Mouse (Mus musculus): ENCODE data around the gene Sec61b. TPM values are rescaled to one million over a fixed set of nuclear protein-coding genes. Genes with fewer than 3 reads are reported as not detected.

The Sec61b gene
- total and polyA plus RNA-seq, 3 experiments, result 329 to 538 TPM; not detected in 1

DNA sequence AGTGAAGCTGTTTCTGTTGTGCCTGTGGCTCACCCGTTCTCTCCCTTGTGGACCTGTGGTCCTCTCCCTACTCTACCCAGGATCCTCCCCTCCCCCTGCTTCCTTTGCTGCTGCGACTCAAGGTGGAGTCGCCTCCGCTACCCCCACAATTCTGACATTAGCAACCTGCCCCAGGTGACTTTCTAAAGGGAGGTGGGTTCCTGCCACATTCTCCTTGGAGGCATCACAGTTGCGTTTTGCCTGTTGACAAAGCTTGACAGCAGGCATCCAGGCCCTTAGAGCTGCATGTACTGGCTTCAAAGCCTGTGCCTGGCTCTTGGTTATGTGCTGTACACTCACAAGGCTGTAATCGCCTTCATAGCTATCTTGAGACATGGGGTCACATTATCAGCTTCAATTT lies 35.5 kb upstream of the Sec61b start:
- Histone ChIP-seq H3K27ac (ENCODE audit: control insufficient read depth, low read depth, low read length) (no peak overlapping the region), H3K4me3 (ENCODE audit: control insufficient read depth in 1 of 2, insufficient read depth in 1 of 2, low read depth in 2 of 2, low read length in 2 of 2) (no peak overlapping the region), H3K79me2 (ENCODE audit: control insufficient read depth, insufficient read depth, low read length, poor library complexity) (no peaks in the 10 kb centered on the region), H3K27me3 (ENCODE audit: control insufficient read depth in 1 of 2, insufficient read depth in 2 of 2, low read length in 2 of 2) (no peaks in the 10 kb centered on the region), H3K4me1 (ENCODE audit: control insufficient read depth in 1 of 2, insufficient read depth in 2 of 2, low read length in 2 of 2) (0 out of 4 replicates have a peak, but pooled peaks cover 0 to 3% of the 10 kb centered on the region in 2 experiments), H3K36me3 (ENCODE audit: control insufficient read depth in 1 of 2, insufficient read depth in 2 of 2, low read length in 2 of 2) (no peaks in the 10 kb centered on the region), H3K9ac (ENCODE audit: control insufficient read depth, low read depth, low read length, poor library complexity, severe bottlenecking) (no peak overlapping the region), H3K9me3 (replicated peaks; ENCODE audit: insufficient read depth, low read length) (no peaks in the 10 kb centered on the region)
- no peak for TF ChIP-seq SMC3 (IDR thresholded peaks at IDR 0.05; ENCODE audit: low read depth, low read length)
- TF ChIP-seq NRF1 (IDR thresholded peaks at IDR 0.05; ENCODE audit: insufficient read depth, low read depth, low read length, poor library complexity, severe bottlenecking), result no peak
- TF ChIP-seq BHLHE40 (IDR thresholded peaks at IDR 0.05; ENCODE audit: borderline replicate concordance, low read depth, low read length), result no peak
- TF ChIP-seq RCOR1 (IDR thresholded peaks at IDR 0.05; ENCODE audit: low read depth, low read length), result no peak
- no peak for TF ChIP-seq CHD1 (IDR thresholded peaks at IDR 0.05; ENCODE audit: low read depth, low read length)
- no peak for TF ChIP-seq UBTF (IDR thresholded peaks at IDR 0.05; ENCODE audit: borderline replicate concordance, insufficient read depth, low read depth, low read length)
- no peak for TF ChIP-seq ZNF384 (IDR thresholded peaks at IDR 0.05; ENCODE audit: low read depth, low read length)
- TF ChIP-seq POLR2AphosphoS5 (IDR thresholded peaks at IDR 0.05; ENCODE audit: borderline replicate concordance, low read depth, low read length), result no peak
- no peak for TF ChIP-seq KAT2A (conservative IDR thresholded peaks at IDR 0.05; ENCODE audit: low read depth, low read length)
- TF ChIP-seq EP300 (IDR thresholded peaks at IDR 0.05; ENCODE audit: low read depth in 1 of 2, low read length in 2 of 2), result no peak
- no peak for TF ChIP-seq MAZ (IDR thresholded peaks at IDR 0.05; ENCODE audit: low read depth, low read length)
- TF ChIP-seq CHD2 (IDR thresholded peaks at IDR 0.05; ENCODE audit: low read length), result no peak
- no peak for TF ChIP-seq TBP (IDR thresholded peaks at IDR 0.05; ENCODE audit: low read depth, low read length)
- no peak for TF ChIP-seq USF2 (IDR thresholded peaks at IDR 0.05; ENCODE audit: borderline replicate concordance in 1 of 2, insufficient read depth in 1 of 2, low read depth in 1 of 2, low read length in 2 of 2)
- no peak for TF ChIP-seq POLR2AphosphoS2 (IDR thresholded peaks at IDR 0.05; ENCODE audit: low read length)
- TF ChIP-seq MYB (IDR thresholded peaks at IDR 0.05; ENCODE audit: low read depth, low read length), result no peak
- DNase-seq (ENCODE audit: low read depth, low spot score), result no peak

DNA sequence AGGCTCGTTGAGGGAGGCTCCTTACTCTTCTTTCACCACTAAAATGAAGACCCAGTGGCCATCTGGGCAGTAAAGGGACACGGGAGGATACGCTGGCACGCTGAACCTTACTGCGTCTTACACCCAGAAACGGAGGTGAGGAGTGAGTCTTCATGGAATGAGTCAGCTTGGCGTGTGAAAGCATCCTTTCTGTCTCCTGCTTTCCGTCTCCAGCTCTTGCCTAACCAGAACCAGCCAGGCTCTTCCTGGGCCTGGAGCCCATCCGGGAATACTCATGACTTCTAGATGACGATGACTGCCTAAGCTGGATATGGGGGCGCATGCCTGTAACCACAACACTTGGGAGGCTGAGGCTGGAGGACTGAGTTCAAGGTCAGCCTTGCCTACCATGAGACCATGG lies 33.5 kb upstream of the Sec61b start:
- no peaks in the 10 kb centered on the region for H3K9me3 ChIP-seq (replicated peaks; ENCODE audit: insufficient read depth, low read length)

More for the DNA sequence above, 33.5 kb upstream of the Sec61b start:
- Histone ChIP-seq H3K27ac (ENCODE audit: control insufficient read depth, low read depth, low read length) (no peak overlapping the region), H3K4me1 (ENCODE audit: control insufficient read depth in 1 of 2, insufficient read depth in 2 of 2, low read length in 2 of 2) (0 out of 4 replicates have a peak, but pooled peaks cover 0 to 3% of the 10 kb centered on the region in 2 experiments), H3K4me3 (ENCODE audit: control insufficient read depth in 1 of 2, insufficient read depth in 1 of 2, low read depth in 2 of 2, low read length in 2 of 2) (no peak overlapping the region), H3K79me2 (ENCODE audit: control insufficient read depth, insufficient read depth, low read length, poor library complexity) (no peaks in the 10 kb centered on the region), H3K36me3 (ENCODE audit: control insufficient read depth in 1 of 2, insufficient read depth in 2 of 2, low read length in 2 of 2) (no peaks in the 10 kb centered on the region), H3K9ac (ENCODE audit: control insufficient read depth, low read depth, low read length, poor library complexity, severe bottlenecking) (no peak overlapping the region), H3K27me3 (ENCODE audit: control insufficient read depth in 1 of 2, insufficient read depth in 2 of 2, low read length in 2 of 2) (no peaks in the 10 kb centered on the region)
- no peak for DNase-seq (ENCODE audit: low read depth, low spot score)
- TF ChIP-seq HCFC1 (IDR thresholded peaks at IDR 0.05; ENCODE audit: low read depth, low read length) (no peak), ZKSCAN1 (IDR thresholded peaks at IDR 0.05; ENCODE audit: low read depth, low read length) (no peak), NRF1 (IDR thresholded peaks at IDR 0.05; ENCODE audit: insufficient read depth, low read depth, low read length, poor library complexity, severe bottlenecking) (no peak), RCOR1 (IDR thresholded peaks at IDR 0.05; ENCODE audit: low read depth, low read length) (no peak), MYC (IDR thresholded peaks at IDR 0.05; ENCODE audit: low read depth, low read length) (no peak), POLR2AphosphoS2 (IDR thresholded peaks at IDR 0.05; ENCODE audit: low read length) (no peak), USF1 (IDR thresholded peaks at IDR 0.05; ENCODE audit: low read depth, low read length) (no peak), MAZ (IDR thresholded peaks at IDR 0.05; ENCODE audit: low read depth, low read length) (no peak)

Measured in MEL (cell line).